Mouse (Mus musculus): ENCODE results near the gene Zeb2. TPM values are rescaled to one million over a fixed set of nuclear protein-coding genes. Genes with fewer than 3 reads are reported as not detected.

Gene Zeb2
- polyA plus RNA-seq, 1 experiment from 2014 or later, result 14.4 TPM

- TF ChIP-seq EP300 (optimal IDR thresholded peaks at IDR 0.05), result no peak
- no peak for TF ChIP-seq CTCF (IDR thresholded peaks at IDR 0.05; ENCODE audit: low read depth)
- no peak overlapping the region for H3K4me2 ChIP-seq (replicated peaks; ENCODE audit: low read depth)
- H3K36me3 ChIP-seq (ENCODE audit: control insufficient read depth, insufficient read depth, low read length), result no peaks in the 10 kb centered on the region
- ATAC-seq (ENCODE audit: low FRiP score, low TSS enrichment) (no peak), DNase-seq (ENCODE audit: low spot score) (no peak)
- no peak overlapping the region for H3K27ac ChIP-seq (replicated peaks)
- no peaks in the 10 kb centered on the region for H3K27me3 ChIP-seq (ENCODE audit: control insufficient read depth, insufficient read depth, low read length)
- no peak overlapping the region for H3K4me3 ChIP-seq (ENCODE audit: low read depth, low read length)
- no peak overlapping the region for H3K9ac ChIP-seq (ENCODE audit: low read length)
- no peaks in the 10 kb centered on the region for H3K4me1 ChIP-seq (replicated peaks; ENCODE audit: control insufficient read depth, insufficient read depth)
- no peaks in the 10 kb centered on the region for H3K9me3 ChIP-seq (ENCODE audit: control insufficient read depth, low read length)
- WGBS, result 82% methylated on average over 11 of the region's 11 CpGs
Observed at GRCm38 (mm10) chr2:45054070-45055025, 62.8 kb downstream of the Zeb2 start.

- WGBS, result 39% methylated on average over 4 of the region's 4 CpGs
- Histone ChIP-seq H3K9me3 (ENCODE audit: control insufficient read depth, low read length) (no peaks in the 10 kb centered on the region), H3K27me3 (ENCODE audit: control insufficient read depth, insufficient read depth, low read length) (no peaks in the 10 kb centered on the region), H3K36me3 (ENCODE audit: control insufficient read depth, insufficient read depth, low read length) (no peaks in the 10 kb centered on the region), H3K4me2 (replicated peaks; ENCODE audit: low read depth) (no peak overlapping the region), H3K4me3 (ENCODE audit: low read depth, low read length) (no peak overlapping the region), H3K4me1 (replicated peaks; ENCODE audit: control insufficient read depth, insufficient read depth) (no peaks in the 10 kb centered on the region), H3K27ac (replicated peaks) (no peak overlapping the region), H3K9ac (ENCODE audit: low read length) (no peak overlapping the region)
- no peak for ATAC-seq (ENCODE audit: low FRiP score, low TSS enrichment)
- no peak for TF ChIP-seq EP300 (optimal IDR thresholded peaks at IDR 0.05)
- TF ChIP-seq CTCF (IDR thresholded peaks at IDR 0.05; ENCODE audit: low read depth), result no peak
- DNase-seq (ENCODE audit: low spot score), result no peak
Observed at GRCm38 (mm10) chr2:45052587-45052986, 64.6 kb downstream of the Zeb2 start.

- H3K27me3 ChIP-seq (ENCODE audit: control insufficient read depth, insufficient read depth, low read length), result no peaks in the 10 kb centered on the region
- H3K27ac ChIP-seq (replicated peaks), result no peak overlapping the region
- WGBS, result 54% methylated on average over 2 of the region's 2 CpGs
- no peak overlapping the region for H3K4me2 ChIP-seq (replicated peaks; ENCODE audit: low read depth)
- H3K4me3 ChIP-seq (ENCODE audit: low read depth, low read length), result no peak overlapping the region
- no peak overlapping the region for H3K9ac ChIP-seq (ENCODE audit: low read length)
- TF ChIP-seq CTCF (IDR thresholded peaks at IDR 0.05; ENCODE audit: low read depth) (no peak), EP300 (optimal IDR thresholded peaks at IDR 0.05) (no peak)
- no peaks in the 10 kb centered on the region for H3K4me1 ChIP-seq (replicated peaks; ENCODE audit: control insufficient read depth, insufficient read depth)
- DNase-seq (ENCODE audit: low spot score) (no peak), ATAC-seq (ENCODE audit: low FRiP score, low TSS enrichment) (no peak)
- no peaks in the 10 kb centered on the region for H3K36me3 ChIP-seq (ENCODE audit: control insufficient read depth, insufficient read depth, low read length)
- no peaks in the 10 kb centered on the region for H3K9me3 ChIP-seq (ENCODE audit: control insufficient read depth, low read length)
Observed at GRCm38 (mm10) chr2:45051321-45051720, 65.9 kb downstream of the Zeb2 start.

- Histone ChIP-seq H3K9ac (ENCODE audit: low read length) (no peak overlapping the region), H3K9me3 (ENCODE audit: control insufficient read depth, low read length) (no peaks in the 10 kb centered on the region), H3K4me2 (replicated peaks; ENCODE audit: low read depth) (no peak overlapping the region), H3K27ac (replicated peaks) (no peak overlapping the region), H3K4me1 (replicated peaks; ENCODE audit: control insufficient read depth, insufficient read depth) (0 out of 2 replicates have a peak, but pooled peaks cover under 1% of the 10 kb centered on the region), H3K36me3 (ENCODE audit: control insufficient read depth, insufficient read depth, low read length) (no peaks in the 10 kb centered on the region), H3K27me3 (ENCODE audit: control insufficient read depth, insufficient read depth, low read length) (no peaks in the 10 kb centered on the region), H3K4me3 (ENCODE audit: low read depth, low read length) (no peak overlapping the region)
- ATAC-seq (ENCODE audit: low FRiP score, low TSS enrichment) (no peak), DNase-seq (ENCODE audit: low spot score) (no peak)
- WGBS, result 56% methylated on average over 4 of the region's 4 CpGs
- TF ChIP-seq CTCF (IDR thresholded peaks at IDR 0.05; ENCODE audit: low read depth), result no peak
- no peak for TF ChIP-seq EP300 (optimal IDR thresholded peaks at IDR 0.05)
Observed at GRCm38 (mm10) chr2:45049923-45050322, 67.3 kb downstream of the Zeb2 start.

- 54% methylated on average over 2 of the region's 2 CpGs for WGBS
- no peaks in the 10 kb centered on the region for H3K27me3 ChIP-seq (ENCODE audit: control insufficient read depth, insufficient read depth, low read length)
- no peak overlapping the region for H3K9ac ChIP-seq (ENCODE audit: low read length)
- H3K9me3 ChIP-seq (ENCODE audit: control insufficient read depth, low read length), result no peaks in the 10 kb centered on the region
- H3K4me1 ChIP-seq (replicated peaks; ENCODE audit: control insufficient read depth, insufficient read depth), result 0 out of 2 replicates have a peak, but pooled peaks cover 2% of the 10 kb centered on the region
- no peak overlapping the region for H3K4me2 ChIP-seq (replicated peaks; ENCODE audit: low read depth)
- TF ChIP-seq CTCF (IDR thresholded peaks at IDR 0.05; ENCODE audit: low read depth), result no peak
- H3K4me3 ChIP-seq (ENCODE audit: low read depth, low read length), result no peak overlapping the region
- ATAC-seq (ENCODE audit: low FRiP score, low TSS enrichment), result no peak
- H3K36me3 ChIP-seq (ENCODE audit: control insufficient read depth, insufficient read depth, low read length), result no peaks in the 10 kb centered on the region
- DNase-seq (ENCODE audit: low spot score), result no peak
- H3K27ac ChIP-seq (replicated peaks), result no peak overlapping the region
Observed at GRCm38 (mm10) chr2:45049279-45049678, 67.9 kb downstream of the Zeb2 start.

- TF ChIP-seq EP300 (optimal IDR thresholded peaks at IDR 0.05), result no peak
- no peak for TF ChIP-seq CTCF (IDR thresholded peaks at IDR 0.05; ENCODE audit: low read depth)
- H3K9ac ChIP-seq (ENCODE audit: low read length), result no peak overlapping the region
- DNase-seq (ENCODE audit: low spot score), result no peak
- H3K27ac ChIP-seq (replicated peaks), result no peak overlapping the region
- H3K9me3 ChIP-seq (ENCODE audit: control insufficient read depth, low read length), result no peaks in the 10 kb centered on the region
- ATAC-seq (ENCODE audit: low FRiP score, low TSS enrichment), result no peak
- 0 out of 2 replicates have a peak, but pooled peaks cover 2% of the 10 kb centered on the region for H3K4me1 ChIP-seq (replicated peaks; ENCODE audit: control insufficient read depth, insufficient read depth)
- no peaks in the 10 kb centered on the region for H3K27me3 ChIP-seq (ENCODE audit: control insufficient read depth, insufficient read depth, low read length)
- H3K4me2 ChIP-seq (replicated peaks; ENCODE audit: low read depth), result no peak overlapping the region
- no peaks in the 10 kb centered on the region for H3K36me3 ChIP-seq (ENCODE audit: control insufficient read depth, insufficient read depth, low read length)
- H3K4me3 ChIP-seq (ENCODE audit: low read depth, low read length), result no peak overlapping the region
- WGBS, result 69% methylated on average over 13 of the region's 13 CpGs
Observed at GRCm38 (mm10) chr2:45040706-45041312, 76.4 kb downstream of the Zeb2 start.

Data from stomach, postnatal 0 days (tissue).